Mouse (Mus musculus): ENCODE measurements around the gene Ndufaf2.

Ndufaf2 gene

DNA sequence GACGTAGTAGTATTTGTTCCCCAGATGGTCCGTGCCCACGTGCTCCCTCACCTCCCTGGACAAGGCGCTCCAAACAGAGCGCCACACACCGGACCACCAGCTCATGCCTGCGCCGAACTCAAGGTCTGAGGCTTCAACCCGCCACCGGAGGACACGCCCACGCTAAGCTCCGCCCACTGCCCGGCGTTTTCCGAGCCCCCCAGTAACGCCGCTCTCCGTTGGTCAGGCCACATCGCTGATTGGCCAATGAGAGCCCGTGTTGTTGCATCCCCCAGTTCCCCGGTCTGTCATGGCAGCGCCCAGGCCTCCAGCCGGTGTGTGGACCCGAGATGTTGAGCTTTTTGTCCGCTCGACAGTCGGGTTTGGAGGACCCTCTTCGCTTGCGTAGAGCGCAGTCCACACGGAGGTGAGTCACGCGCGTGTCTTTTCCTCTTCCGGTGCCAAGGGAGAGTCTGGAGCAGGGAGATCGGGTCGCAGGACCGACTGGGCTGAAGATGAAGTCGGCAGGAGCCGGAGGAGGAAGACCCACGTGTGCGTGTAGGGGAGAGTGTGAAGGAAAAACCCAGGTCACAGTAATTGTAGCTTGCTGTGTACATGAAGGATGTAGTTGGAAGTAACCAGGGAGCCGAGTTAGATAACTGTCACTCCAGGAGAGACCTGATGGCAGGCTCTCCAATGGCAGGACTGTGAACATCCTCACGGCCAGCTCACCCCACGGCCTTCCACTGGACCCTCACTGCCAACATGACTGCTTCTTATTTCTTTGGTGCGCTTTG is at the start of gene Ndufaf2, which contains the start of gene Ercc8:
Gene Ndufaf2 (minus strand): TSS at position 159 of the 776 bp plus-strand sequence.
Gene Ercc8 (plus strand): TSS at position 267 of the 776 bp plus-strand sequence.
- peak; percentile 92 for DNase-seq (ENCODE audit: low read depth, low spot score)

DNA sequence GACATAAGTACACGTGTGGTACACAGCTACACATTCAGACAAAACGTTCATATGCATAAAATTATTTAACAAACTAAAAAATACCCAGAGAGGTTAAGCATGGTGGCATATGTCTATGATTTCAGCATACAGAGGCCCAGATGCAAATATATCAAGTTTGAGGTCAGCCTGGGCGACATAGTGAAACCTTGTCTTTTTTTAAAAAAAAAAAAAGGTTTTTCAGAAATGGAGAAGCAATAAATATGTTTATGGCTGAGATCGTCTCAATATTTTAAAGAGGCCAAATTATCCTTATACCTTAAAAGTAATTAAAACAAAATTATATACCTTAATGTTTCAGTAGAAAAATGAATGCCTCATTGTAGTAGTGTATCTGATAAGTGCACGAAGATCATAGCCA is 49.7 kb upstream of the Ndufaf2 start:
- no peak for DNase-seq (ENCODE audit: low read depth, low spot score)

GRCm38 (mm10) chr13:108207447-108207846 is 49.0 kb upstream of the Ndufaf2 start:
- DNase-seq (ENCODE audit: low read depth, low spot score): no peak

DNA sequence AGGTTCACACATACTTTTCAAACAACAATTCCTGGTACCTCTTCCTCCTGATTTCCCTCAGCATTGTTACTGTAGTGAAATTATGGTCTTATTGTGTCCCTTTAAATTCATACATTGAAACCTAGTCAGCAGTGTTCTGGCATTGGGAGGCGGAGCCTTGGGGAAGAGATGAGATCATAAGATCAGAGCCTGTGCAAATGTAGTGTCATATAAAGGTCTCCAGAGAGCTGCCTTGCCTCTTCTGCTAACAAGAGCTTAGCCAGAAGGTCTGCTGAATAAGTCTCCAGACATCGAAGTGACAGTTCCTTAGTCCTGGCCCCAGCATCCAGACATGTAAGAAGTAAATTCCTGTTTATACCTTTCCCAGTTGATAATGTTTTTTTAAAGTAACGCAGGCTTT is 46.4 kb upstream of the Ndufaf2 start:
- DNase-seq (ENCODE audit: low read depth, low spot score): no peak

- no peak for DNase-seq (ENCODE audit: low read depth, low spot score)
Measured at GRCm38 (mm10) chr13:108195474-108195873, 37.1 kb upstream of the Ndufaf2 start.

GRCm38 (mm10) chr13:108191074-108191720 is 32.8 kb upstream of the Ndufaf2 start:
- DNase-seq (ENCODE audit: low read depth, low spot score): peak; percentile 17

DNA sequence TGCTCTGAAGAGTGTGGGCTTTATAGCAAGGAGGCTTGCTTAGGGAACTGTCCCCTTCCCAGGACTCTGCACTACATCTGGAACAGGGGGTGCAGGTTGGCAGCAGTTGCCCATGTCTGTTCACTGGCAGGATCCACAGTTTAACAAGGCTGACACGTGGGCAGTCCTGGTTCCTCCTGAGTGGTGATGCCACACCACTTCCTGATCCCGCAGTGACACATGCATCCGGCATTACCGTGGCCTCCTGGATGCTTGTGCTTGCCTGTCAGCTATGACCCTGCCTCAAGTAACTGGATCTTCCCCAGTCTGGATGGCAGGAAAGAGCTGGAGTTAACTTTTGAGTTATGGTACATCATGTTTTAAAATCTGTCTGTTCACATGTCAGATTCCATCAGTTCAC is 29.6 kb upstream of the Ndufaf2 start:
- no peak for DNase-seq (ENCODE audit: low read depth, low spot score)

- DNase-seq (ENCODE audit: low read depth, low spot score): no peak
Measured at GRCm38 (mm10) chr13:108185530-108185929, 27.1 kb upstream of the Ndufaf2 start.

DNA sequence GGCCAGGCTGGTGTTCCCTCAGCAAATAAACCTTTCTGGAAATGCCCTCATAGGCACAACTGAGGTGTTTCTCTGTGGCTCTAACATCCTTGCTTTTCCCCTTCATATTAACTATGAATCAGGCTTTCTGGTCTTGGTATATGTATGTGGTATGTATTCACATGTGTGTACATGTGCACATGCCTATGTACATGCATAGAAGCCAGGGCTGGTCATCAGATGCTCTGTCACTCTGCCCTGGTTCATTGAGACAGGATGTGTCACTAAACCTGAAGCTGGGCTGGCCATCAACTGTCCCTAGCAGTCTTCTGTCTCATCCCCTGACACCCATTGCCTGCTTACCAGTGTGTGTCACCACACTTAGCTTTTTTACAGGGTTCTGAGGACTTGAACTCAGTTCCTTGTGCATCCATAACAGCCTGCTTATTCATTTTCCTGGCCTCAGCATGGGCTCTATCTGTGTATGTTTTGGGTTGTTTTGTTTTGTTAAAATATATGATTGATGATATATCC is 26.4 kb upstream of the Ndufaf2 start:
- DNase-seq (ENCODE audit: low read depth, low spot score): no peak

DNA sequence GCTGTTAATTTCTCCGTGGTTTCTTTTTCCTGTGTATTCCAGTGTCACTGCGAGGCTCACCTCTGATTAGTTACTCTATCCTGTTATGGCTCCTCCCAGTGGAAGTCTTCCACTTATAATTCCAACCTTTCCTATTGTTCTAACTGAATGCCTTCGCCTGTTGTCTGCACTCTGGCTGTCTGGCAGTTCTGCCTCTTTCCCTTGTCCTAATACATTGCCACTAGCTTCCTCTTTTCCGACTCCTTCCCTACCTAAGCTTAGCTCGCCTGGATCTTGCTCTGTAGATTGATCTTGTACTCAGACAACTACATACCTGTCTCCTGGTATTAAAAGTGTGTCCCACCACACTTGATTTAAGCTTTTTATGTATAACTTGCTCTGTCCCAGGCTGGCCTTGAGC is 22.4 kb upstream of the Ndufaf2 start:
- no peak for DNase-seq (ENCODE audit: low read depth, low spot score)

- DNase-seq (ENCODE audit: low read depth, low spot score): no peak
Measured at GRCm38 (mm10) chr13:108179618-108180017, 21.2 kb upstream of the Ndufaf2 start.

GRCm38 (mm10) chr13:108170511-108170910 is 12.1 kb upstream of the Ndufaf2 start:
- DNase-seq (ENCODE audit: low read depth, low spot score): no peak

DNA sequence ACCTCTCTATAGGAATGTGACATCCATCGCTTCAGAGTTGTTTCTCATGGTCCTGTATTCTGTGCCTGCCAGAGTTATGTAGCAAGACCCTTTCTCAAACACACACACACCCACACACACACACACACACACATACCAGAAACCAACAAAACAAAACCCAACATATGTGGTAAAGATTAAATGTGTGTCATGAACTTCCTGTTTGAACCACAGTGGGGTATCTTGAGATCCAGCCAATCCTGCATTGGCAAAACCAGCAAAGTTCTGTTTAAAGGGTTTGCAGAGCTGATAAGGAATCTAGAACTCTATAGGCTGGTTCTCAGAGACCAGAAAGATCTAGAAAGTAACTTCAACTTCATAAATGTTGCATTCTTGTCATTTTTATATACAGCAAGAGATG is 11.6 kb upstream of the Ndufaf2 start:
- no peak for DNase-seq (ENCODE audit: low read depth, low spot score)

DNA sequence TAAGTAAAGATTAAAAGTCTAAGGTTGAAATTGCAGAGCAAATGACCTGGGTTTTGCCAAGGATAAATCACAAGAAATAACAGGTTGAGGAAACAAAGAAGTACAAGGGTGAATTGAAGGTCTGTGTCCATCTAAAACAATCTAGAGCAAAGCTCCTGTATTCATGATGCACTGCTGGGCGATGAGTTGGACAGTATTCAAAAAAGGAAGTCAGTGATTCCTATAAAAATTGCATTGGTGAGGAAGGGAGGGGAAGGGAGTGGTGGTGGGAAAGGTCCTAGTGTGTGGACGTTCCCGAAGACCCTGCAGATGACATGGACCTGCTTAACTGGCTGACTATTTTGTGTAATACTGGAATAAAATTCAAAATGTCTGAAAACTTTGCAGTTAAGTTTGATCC is 6.2 kb upstream of the Ndufaf2 start:
- DNase-seq (ENCODE audit: low read depth, low spot score): no peak

GRCm38 (mm10) chr13:108163912-108164311 is 5.5 kb upstream of the Ndufaf2 start:
- DNase-seq (ENCODE audit: low read depth, low spot score): no peak

DNA sequence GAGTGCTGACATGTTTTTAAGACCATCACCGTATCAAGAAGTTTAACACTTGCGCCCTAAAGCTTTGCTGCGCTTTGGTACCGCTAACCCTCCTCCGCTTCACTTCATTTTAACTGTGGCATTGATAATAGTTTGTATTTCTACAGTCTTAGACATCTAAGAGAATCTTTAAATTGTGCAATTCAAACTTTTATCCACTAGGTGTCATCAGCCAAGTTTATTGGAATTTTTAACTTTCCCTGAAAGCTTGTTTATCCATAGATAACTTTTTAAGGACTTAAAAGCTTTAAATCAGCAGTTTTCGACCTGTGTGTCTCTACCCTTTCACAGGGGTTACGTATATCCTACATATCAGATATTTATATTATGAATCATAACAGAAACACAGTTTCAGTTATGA is 1.5 kb upstream of the Ndufaf2 start:
- DNase-seq (ENCODE audit: low read depth, low spot score): no peak

DNA sequence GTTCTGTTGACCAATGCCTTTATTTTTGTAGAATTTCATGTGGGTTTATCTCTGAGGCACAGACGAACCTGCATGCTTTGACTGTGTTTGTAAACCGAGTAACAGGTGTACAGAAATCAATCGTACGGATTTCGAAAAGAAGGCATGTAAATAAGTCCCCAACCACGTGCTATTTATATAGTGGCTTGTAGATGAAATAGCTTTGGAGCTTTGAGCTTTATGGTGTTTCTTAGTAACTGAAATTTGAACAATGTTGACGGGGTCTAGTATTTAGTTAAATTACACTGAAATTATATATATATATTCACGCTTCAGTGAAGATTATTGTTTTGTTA is 785 bp upstream of the Ndufaf2 start:
- no peak for DNase-seq (ENCODE audit: low read depth, low spot score)

GRCm38 (mm10) chr13:108157732-108158464 is 525 bp downstream of the Ndufaf2 start:
- peak; percentile 20 for DNase-seq (ENCODE audit: low read depth, low spot score)

- no peak for DNase-seq (ENCODE audit: low read depth, low spot score)
Measured at GRCm38 (mm10) chr13:108157156-108157555, 1.3 kb downstream of the Ndufaf2 start.

DNA sequence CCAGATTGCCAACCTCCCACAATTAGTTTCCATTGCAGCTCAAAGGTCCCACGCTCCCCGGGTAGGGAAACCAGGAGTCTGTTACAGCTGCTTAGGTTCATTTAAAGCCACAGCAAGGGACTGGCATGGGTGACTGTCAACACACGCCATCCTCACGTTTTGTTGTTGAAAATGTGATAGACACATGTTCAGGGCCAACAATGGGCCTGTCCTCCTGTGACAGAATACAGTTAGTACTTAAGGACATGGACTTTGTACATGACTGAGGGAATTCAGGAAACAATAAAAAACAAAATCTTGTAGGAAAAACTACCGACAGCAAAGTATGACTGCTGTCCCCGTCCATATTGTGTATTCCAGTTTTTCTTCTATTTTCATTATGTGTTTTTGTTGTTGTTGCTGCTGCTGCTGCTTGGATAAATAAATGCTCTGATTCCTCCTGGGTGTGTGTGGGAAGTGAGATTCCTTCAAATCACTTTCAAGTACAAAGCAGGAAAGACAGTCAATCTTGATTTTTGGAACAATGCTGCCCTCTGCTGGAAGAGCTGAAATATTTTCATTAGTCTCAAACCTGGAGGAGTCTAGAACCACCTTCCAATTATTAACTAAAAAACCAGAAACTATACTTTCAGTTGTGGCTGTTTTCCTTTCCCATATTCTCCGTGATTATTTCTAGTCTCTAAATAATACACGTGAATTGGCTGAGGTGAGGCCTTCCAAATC is 5.6 kb downstream of the Ndufaf2 start:
- peak; percentile 55 for DNase-seq (ENCODE audit: low read depth, low spot score)

- no peak for DNase-seq (ENCODE audit: low read depth, low spot score)
Measured at GRCm38 (mm10) chr13:108151782-108152181, 6.6 kb downstream of the Ndufaf2 start.

DNA sequence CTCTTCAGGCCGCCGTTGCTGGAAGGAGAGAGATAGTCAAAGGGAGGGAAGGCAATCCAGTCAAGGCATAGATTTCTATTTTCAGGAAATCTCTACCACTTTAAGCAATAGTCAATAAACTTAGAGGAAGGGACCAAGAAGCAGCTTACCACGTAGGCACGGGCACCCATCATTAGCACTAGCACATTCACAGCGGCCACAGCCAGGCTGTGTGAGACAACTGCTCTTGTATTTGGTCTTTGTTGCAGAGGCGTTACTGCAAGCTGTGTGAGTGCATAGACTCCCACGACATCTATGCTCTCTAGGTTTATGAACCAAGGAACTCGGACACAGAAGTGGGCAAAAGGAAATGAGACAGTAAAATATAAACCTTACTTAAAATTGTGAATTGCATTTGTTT is 14.3 kb downstream of the Ndufaf2 start:
- DNase-seq (ENCODE audit: low read depth, low spot score): no peak
